Mouse (Mus musculus) embryonic fibroblast, embryonic 13.5 days (primary cell): ENCODE data around the gene Dpy19l3. TPM values are rescaled to one million over a fixed set of nuclear protein-coding genes. Genes with fewer than 3 reads are reported as not detected.

Source experiments
- H3K27ac ChIP-seq: 2 replicates; pipeline ENCODE4 v1.5.1; 2012; ENCODE audit warnings: low read length, control low read depth, inconsistent platforms; ENCODE audit not compliant: insufficient read depth
- H3K4me1 ChIP-seq: 2 replicates; pipeline ENCODE4 v1.6.1; 2011; ENCODE audit warnings: low read length; ENCODE audit not compliant: control insufficient read depth, insufficient read depth
- H3K4me3 ChIP-seq: 2 replicates; pipeline ENCODE4 v1.5.1; 2011; ENCODE audit warnings: mild to moderate bottlenecking, control low read depth, low read length; ENCODE audit not compliant: insufficient read depth
- CTCF ChIP-seq: IDR thresholded peaks from 2 replicates; pipeline ENCODE4 v1.5.1; 2011; ENCODE audit warnings: mild to moderate bottlenecking, control low read depth, low read length, moderate library complexity, borderline replicate concordance; ENCODE audit not compliant: insufficient read depth
- POLR2A ChIP-seq: IDR thresholded peaks from 2 replicates; pipeline ENCODE4 v1.6.1; 2011; ENCODE audit warnings: low read depth, mild to moderate bottlenecking, control low read depth, low read length, moderate library complexity
- polyA plus RNA-seq: library from polyadenylated mRNA; stranded (reverse); fragments of >200 nt; gene quantifications from 2 replicates; pipeline ENCODE4 v1.2.4, GENCODE M21; 2011; ENCODE audit warnings: low read depth; ENCODE audit not compliant: missing spikeins, insufficient read length

Dpy19l3 gene
- polyA plus RNA-seq, 1 experiment: 60.8 TPM

DNA sequence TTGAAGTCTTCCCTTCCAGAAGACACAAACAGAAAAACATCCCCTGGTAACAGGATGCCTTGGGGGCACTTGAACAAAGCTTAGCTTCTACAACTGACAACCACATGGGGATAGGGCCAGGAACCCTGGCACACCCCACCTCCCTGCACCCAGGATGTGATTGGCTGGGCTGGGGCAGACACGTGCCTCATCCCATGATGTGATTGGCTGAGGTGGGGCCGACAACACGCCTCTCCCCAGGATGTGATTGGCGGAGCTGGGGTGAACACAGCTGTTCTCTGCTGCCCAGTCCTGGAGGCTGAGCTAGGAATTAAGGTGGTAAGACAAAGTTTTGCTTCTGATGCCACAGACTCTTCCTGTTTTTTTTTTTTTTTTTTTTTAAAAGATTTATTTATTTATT lies 75.3 kb downstream of the Dpy19l3 start:
- TF ChIP-seq POLR2A (no peak), CTCF (no peak)
- Histone ChIP-seq H3K4me1 (no peaks in the 10 kb centered on the region), H3K27ac (no peak overlapping the region), H3K4me3 (no peak overlapping the region)

DNA sequence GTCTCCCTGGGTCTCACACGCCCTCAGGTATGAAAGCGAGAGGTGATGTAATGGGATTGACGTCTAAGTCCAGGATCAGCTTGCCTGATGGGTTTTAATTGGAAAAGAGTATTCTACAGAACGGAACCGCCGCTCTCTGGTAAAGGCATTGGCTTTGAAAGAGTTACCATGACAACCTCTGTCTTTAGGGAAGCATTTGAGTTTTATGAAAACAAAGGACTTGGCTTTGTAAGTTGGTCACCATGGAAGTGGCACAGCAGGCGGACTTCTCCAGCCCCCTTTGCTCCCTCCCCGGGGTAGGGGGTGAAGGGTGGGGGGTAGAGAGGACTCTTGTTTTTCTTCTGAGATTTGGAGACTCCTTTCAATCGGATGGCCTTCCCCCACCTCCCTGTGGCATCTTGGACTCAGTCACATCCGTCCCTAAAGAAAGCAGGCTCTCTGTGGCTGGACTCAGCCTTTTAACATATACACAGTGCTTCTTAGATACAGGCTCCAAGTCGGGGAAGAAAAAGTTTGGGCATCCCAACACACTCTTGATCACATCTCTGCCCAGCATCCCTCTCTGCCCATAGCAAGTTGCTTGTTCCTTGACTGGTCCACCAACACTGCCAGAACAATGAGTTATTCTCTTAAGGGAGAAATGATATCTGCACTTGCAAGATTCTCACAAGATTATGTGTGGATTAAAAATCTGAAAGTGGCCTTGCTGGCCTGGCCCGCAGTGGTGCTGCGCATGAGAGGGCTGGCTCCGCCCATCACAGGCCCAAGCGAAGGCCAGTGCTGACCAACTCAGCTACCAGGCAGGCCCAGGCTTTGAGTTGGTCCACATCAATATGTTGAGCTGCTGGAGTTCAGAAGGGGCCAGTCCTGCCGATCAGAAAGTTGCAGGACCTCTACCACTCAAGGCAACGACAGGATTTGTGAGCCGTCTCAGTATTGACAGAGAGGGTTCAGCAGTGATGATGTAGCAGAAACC lies 85.9 kb downstream of the Dpy19l3 start:
- no peak overlapping the region for H3K27ac ChIP-seq
- TF ChIP-seq POLR2A: no peak
- TF ChIP-seq CTCF: no peak
- H3K4me3 ChIP-seq: no peak overlapping the region
- no peaks in the 10 kb centered on the region for H3K4me1 ChIP-seq

DNA sequence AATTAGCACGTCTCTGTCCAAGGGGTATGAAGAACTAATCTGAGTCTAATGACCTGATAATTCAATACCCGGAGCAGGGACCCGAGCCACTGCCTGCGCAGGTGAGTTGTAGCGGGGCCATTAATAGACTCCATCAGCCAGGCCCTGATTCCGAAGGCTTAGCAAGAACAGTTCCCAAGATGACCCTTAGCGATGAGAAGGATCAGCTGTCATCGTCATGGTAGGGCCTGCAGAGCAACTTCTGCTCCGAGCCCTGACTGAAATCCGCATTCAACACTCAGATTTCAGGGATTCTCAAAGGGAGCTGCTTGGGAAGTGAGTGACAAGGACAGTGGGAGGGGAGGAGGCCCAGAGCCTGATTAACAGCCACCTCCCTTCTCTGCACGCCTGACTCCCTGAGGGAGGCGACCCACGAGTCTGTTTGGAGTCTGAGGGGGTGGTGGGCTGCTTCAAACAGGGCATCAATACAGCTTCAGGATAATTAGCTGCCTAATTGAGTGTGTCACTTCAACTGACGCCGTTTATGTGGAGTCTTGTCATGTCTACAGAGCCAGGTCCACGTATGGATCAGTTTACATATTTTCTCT lies 90.4 kb downstream of the Dpy19l3 start:
- Histone ChIP-seq H3K4me1 (no peaks in the 10 kb centered on the region), H3K27ac (no peak overlapping the region), H3K4me3 (no peak overlapping the region)
- TF ChIP-seq CTCF (no peak), POLR2A (no peak)

DNA sequence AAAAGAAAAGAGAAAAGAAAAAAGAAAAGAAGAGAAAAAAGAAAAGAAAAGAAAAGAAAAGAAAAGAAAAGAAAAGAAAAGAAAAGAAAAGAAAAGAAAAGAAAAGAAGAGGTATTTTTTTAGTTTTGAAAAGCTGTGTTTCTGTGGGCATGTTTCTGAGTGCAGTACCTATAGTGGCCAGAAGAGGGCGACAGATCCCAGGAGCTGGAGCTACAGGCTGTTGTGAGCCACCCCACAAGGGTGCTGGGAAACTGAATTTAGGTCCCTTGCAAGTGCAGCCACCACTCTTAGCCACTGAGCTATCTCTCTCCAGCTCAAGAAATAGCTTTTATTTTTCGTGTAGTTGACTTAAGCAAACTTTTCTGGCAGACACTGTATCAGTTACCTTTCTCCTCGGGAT lies 95.1 kb downstream of the Dpy19l3 start:
- Histone ChIP-seq H3K27ac (no peak overlapping the region), H3K4me1 (no peaks in the 10 kb centered on the region), H3K4me3 (no peak overlapping the region)
- TF ChIP-seq CTCF: peak; percentile 50; the same call in 1 of the 2 replicates
- no peak for TF ChIP-seq POLR2A

DNA sequence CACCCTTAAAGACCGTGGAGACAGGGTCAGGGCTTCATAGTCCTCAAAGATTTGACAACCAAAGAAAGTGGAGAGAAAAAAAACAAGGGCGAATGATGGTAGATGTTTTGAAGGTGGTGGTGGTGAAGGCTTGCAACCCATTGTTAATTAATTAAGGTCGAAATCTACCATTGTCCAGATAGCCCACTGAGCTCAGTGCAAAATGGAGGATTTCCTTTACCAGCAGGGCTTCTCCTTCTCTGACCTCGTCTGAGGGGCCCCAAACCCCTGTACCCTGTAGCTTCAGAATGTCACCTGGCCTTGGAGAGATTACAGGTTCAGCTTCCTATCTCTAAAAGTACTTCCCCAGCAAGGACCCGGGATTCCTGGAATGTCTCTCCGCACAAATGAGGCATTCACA lies 96.4 kb downstream of the Dpy19l3 start:
- Histone ChIP-seq H3K4me1 (no peaks in the 10 kb centered on the region), H3K27ac (no peak overlapping the region), H3K4me3 (no peak overlapping the region)
- no peak for TF ChIP-seq CTCF
- TF ChIP-seq POLR2A: no peak

DNA sequence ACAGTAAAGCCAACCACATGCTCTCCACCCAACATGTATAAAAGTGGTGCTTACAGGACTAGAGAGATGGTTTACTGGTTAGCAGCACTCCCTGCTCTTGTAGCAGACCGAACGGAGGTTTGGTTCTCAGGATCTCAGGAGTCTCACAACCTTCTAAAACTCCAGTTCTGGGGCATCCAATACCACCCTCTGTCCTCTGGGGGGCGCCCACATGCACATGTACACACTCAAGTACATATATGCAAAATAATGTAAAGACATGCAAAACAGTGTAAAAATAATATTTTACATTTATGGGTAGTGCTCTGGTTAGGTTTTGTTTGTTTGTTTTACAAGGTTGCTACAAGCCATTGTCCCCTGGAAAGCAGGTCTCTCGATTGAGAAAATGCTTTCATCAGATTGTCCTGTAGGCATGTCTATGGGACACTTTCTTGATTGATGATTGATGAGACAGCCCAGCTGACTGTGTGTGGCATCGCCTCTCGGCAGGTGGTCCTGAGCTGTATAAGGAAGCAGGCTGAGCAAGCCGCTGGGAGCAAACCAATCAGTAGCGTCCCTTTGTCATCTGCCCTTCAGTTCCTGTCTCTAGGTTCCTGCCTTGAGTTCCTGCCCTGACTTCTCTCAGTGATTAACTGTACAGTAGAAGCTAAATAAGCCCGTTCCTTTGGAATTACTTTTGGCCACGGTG lies 102.5 kb downstream of the Dpy19l3 start:
- no peaks in the 10 kb centered on the region for H3K4me1 ChIP-seq
- no peak overlapping the region for H3K27ac ChIP-seq
- H3K4me3 ChIP-seq: no peak overlapping the region
- TF ChIP-seq CTCF (no peak), POLR2A (no peak)

DNA sequence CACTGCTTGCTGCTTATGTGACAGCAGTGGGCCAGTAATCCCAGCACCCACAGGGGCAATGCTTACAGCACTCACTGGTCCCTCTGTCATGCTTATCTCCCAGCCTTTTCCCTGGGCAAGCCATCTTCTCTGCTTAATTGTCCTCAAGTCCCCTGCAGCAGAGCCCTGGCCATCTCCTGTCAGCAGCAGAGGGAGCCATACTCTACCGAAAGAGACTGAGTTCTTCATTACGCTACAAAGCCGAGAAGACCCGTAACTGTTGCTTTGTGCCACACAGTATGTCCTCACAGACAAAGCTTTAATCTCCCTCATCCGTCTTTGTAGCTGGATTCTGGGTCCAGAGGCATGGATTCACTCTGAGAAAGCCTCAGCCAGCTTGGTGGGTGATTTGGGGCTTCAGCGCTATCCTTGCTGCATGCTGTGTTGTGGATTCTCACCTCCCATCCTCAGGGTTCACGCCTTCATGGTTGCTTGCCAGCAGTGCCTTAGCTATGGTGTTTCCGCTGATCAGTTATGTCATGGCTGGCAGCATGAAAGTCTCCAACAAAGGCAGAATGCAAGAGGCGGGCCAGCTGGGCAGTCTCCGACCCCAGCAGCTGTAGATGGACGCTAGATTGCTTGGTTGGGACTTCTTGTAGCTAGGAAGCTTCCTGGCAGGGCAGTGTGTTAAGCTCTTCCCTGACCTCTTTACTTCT lies 103.4 kb downstream of the Dpy19l3 start:
- TF ChIP-seq CTCF (no peak), POLR2A (no peak)
- H3K4me3 ChIP-seq: no peak overlapping the region
- H3K27ac ChIP-seq: no peak overlapping the region
- no peaks in the 10 kb centered on the region for H3K4me1 ChIP-seq

DNA sequence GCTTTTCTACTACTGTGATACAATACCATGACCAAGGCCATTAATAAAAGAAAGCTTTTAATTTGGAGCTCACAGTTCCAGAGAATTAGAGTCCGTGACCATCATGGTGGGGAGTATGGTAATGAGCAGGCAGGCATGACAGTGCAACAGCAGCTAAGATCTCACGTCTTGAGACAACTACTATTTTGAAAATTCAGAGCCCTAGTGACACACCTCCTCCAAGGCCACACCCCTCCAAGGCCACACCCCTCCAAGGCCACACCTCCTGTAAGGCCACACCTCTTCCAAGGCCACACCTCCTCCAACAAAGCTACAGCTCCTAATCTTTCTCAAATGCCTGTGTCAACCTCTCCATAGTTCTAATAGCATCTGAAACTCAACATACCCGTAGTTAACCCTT lies 105.2 kb downstream of the Dpy19l3 start:
- Histone ChIP-seq H3K4me1 (no peaks in the 10 kb centered on the region), H3K4me3 (no peak overlapping the region), H3K27ac (no peak overlapping the region)
- TF ChIP-seq POLR2A (no peak), CTCF (no peak)

DNA sequence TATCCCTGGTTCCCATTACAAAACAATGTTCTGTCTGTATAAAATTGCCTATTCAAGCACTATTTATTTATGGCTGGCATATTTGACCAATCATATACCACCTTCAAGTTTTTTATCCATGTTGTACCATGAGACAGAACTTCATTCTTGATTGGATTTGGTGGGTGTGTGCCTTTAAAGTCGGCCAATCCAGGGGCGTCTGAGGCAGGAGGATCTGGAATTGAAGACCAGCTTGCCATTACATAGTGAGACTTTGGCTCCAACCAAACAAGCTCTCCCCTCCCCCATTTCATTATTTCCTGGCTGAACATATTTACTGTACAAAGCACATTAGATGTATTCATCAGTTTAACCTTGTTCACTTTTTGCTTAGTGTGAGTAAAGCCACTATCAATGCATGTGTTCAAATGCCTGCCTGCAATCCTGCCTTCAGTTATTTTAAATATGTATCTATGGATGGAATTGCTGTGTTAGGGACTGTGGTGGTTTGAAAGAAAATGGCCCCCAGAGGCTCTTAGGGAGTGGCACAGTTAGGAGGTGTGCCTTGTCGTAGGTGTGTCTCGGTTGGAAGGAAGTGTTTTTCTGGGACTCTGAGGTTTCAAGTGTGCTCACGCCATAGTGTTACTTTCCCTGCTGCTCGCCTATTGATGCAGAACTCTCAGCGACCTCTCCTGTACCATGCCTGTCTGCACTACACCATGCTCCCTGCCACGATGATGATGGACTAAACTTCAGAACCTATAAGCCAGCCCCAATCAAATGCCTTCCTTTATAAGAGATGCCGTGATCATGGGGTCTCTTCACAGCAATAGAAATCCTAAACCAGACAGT lies 105.8 kb downstream of the Dpy19l3 start:
- no peaks in the 10 kb centered on the region for H3K4me1 ChIP-seq
- H3K27ac ChIP-seq: no peak overlapping the region
- TF ChIP-seq CTCF (no peak), POLR2A (no peak)
- H3K4me3 ChIP-seq: no peak overlapping the region
